Mouse (Mus musculus) heart, adult 2 months (tissue): ENCODE measurements at regions not wholly inside any gene's neighbourhood (a gene's known extent, or its start where the extent isn't known, plus 50 kb on each side); places are given as distances from the start of the nearest gene placed in this dataset.
A peak's percentile ranks its signal among the peaks of the same experiment; 100 is the strongest.

Experiments
- DNase-seq, 2 experiments: peaks; one replicate each; pipeline ENCODE4 v3.0.0; 2021
- H3K27ac ChIP-seq: fragments of 200-600 bp; 2 replicates; pipeline ENCODE4 v1.8.1; 2022
- H3K27me3 ChIP-seq: fragments of 200-500 bp; 2 replicates; pipeline ENCODE4 v1.6.1; 2012; ENCODE audit warnings: mild to moderate bottlenecking, low read length, inconsistent platforms, mixed read lengths; ENCODE audit not compliant: control insufficient read depth, insufficient read depth
- H3K36me3 ChIP-seq: fragments of 200-500 bp; 2 replicates; pipeline ENCODE4 v1.6.1; 2012; ENCODE audit warnings: low read length, inconsistent platforms; ENCODE audit not compliant: control insufficient read depth, insufficient read depth
- H3K4me1 ChIP-seq: fragments of 200-500 bp; 2 replicates; pipeline ENCODE4 v1.6.1; 2011; ENCODE audit warnings: low read length; ENCODE audit not compliant: control insufficient read depth, insufficient read depth
- H3K4me3 ChIP-seq: fragments of 200-600 bp; 2 replicates; pipeline ENCODE4 v1.8.1; 2022
- H3K79me2 ChIP-seq: fragments of 200-500 bp; replicated peaks from 2 replicates; pipeline ENCODE4 v1.6.1; 2012; ENCODE audit warnings: mild to moderate bottlenecking, inconsistent platforms, low read length, moderate library complexity, mixed read lengths; ENCODE audit not compliant: control insufficient read depth, insufficient read depth
- H3K9ac ChIP-seq: fragments of 200-500 bp; 2 replicates; pipeline ENCODE4 v1.6.1; 2012; ENCODE audit warnings: low read depth, mild to moderate bottlenecking, control low read depth, inconsistent platforms, low read length, mixed read lengths
- CTCF ChIP-seq: fragments of 200-600 bp; IDR thresholded peaks from 2 replicates; pipeline ENCODE4 v1.8.1; 2022; ENCODE audit warnings: antibody characterized with exemption, mild to moderate bottlenecking, moderate library complexity
- EP300 ChIP-seq: fragments of 200-500 bp; IDR thresholded peaks from 2 replicates; pipeline ENCODE4 v1.6.1; 2011; ENCODE audit warnings: low read depth, low read length, control low read depth; ENCODE audit not compliant: insufficient read depth
- POLR2A ChIP-seq: fragments of 200-500 bp; IDR thresholded peaks from 2 replicates; pipeline ENCODE4 v1.6.1; 2011; ENCODE audit warnings: mild to moderate bottlenecking, low read depth, low read length, control low read depth; ENCODE audit not compliant: insufficient read depth
- WGBS: fragments of 180-500 bp; shearing (Covaris S2); methylation state at CpG from one replicate; pipeline ENCODE4 v1.1.7; 2018; 5-methylcytosine and 5-hydroxymethylcytosine counted together
- intact Hi-C: fragments of 180-260 bp; cut with DNase I; formaldehyde crosslinking; loops from one replicate; pipeline ENCODE4 v1.15.1; 2025

- H3K36me3 ChIP-seq, result no peaks in the 10 kb centered on the region
- intact Hi-C loops, result loop anchor here (5.0 kb wide), 1 partner anchor 308 kb away; no protein-coding TSS in a partner anchor
- WGBS, result 65% methylated on average over 2 of the region's 2 CpGs
Observed at GRCm38 (mm10) chr3:148679121-148679520, 311.2 kb downstream of the Adgrl2 start.

GRCm38 (mm10) chr3:148676025-148676424 lies 314.3 kb downstream of the Adgrl2 start:
- no peaks in the 10 kb centered on the region for H3K27me3 ChIP-seq
- no peak overlapping the region for H3K9ac ChIP-seq
- no peaks in the 10 kb centered on the region for H3K36me3 ChIP-seq
- no peak overlapping the region for H3K27ac ChIP-seq
- intact Hi-C loops, result loop anchor here (5.0 kb wide), 1 partner anchor 311 kb away; no protein-coding TSS in a partner anchor
- 71% methylated on average over 2 of the region's 2 CpGs for WGBS
- no peak overlapping the region for H3K4me3 ChIP-seq
- H3K4me1 ChIP-seq, result no peaks in the 10 kb centered on the region
- H3K79me2 ChIP-seq, result no peaks in the 10 kb centered on the region
- DNase-seq, result no peak
- TF ChIP-seq CTCF (peak; percentile 46), POLR2A (no peak)

More at GRCm38 (mm10) chr3:148679121-148679520, 311.2 kb downstream of the Adgrl2 start:
- no peaks in the 10 kb centered on the region for H3K79me2 ChIP-seq
- no peak for DNase-seq
- H3K27ac ChIP-seq, result no peak overlapping the region
- TF ChIP-seq POLR2A (no peak), CTCF (no peak), EP300 (no peak)
- H3K27me3 ChIP-seq, result no peaks in the 10 kb centered on the region
- H3K9ac ChIP-seq, result no peak overlapping the region
- no peak overlapping the region for H3K4me3 ChIP-seq
- H3K4me1 ChIP-seq, result peaks cover 2% of the 10 kb centered on the region

GRCm38 (mm10) chr3:148662888-148663477 lies 327.4 kb downstream of the Adgrl2 start:
- Histone ChIP-seq H3K9ac (no peak overlapping the region), H3K36me3 (no peaks in the 10 kb centered on the region), H3K79me2 (no peaks in the 10 kb centered on the region), H3K27me3 (no peaks in the 10 kb centered on the region), H3K4me1 (no peaks in the 10 kb centered on the region), H3K27ac (no peak overlapping the region), H3K4me3 (no peak overlapping the region)
- intact Hi-C loops, result no loop called here
- no peak for DNase-seq
- WGBS, result 69% methylated on average over 6 of the region's 6 CpGs
- TF ChIP-seq POLR2A, result no peak
- TF ChIP-seq EP300, result no peak
- no peak for TF ChIP-seq CTCF

- Histone ChIP-seq H3K27ac (no peak overlapping the region), H3K27me3 (no peaks in the 10 kb centered on the region), H3K36me3 (no peaks in the 10 kb centered on the region), H3K4me3 (no peak overlapping the region), H3K9ac (no peak overlapping the region), H3K79me2 (no peaks in the 10 kb centered on the region), H3K4me1 (no peaks in the 10 kb centered on the region)
- no peak for TF ChIP-seq POLR2A
- no peak for TF ChIP-seq EP300
- TF ChIP-seq CTCF, result no peak
- WGBS, result 90% methylated on average over 5 of the region's 5 CpGs
- no peak for DNase-seq
- intact Hi-C loops, result no loop called here
Observed at GRCm38 (mm10) chr3:148659024-148659423, 331.3 kb downstream of the Adgrl2 start.

GRCm38 (mm10) chr3:148658368-148658767 lies 332.0 kb downstream of the Adgrl2 start:
- WGBS, result 57% methylated on average over 8 of the region's 8 CpGs
- H3K4me3 ChIP-seq, result no peak overlapping the region
- H3K9ac ChIP-seq, result no peak overlapping the region
- H3K4me1 ChIP-seq, result no peaks in the 10 kb centered on the region
- H3K27ac ChIP-seq, result no peak overlapping the region
- no peaks in the 10 kb centered on the region for H3K36me3 ChIP-seq
- no peak for DNase-seq
- intact Hi-C loops, result no loop called here
- no peaks in the 10 kb centered on the region for H3K27me3 ChIP-seq
- H3K79me2 ChIP-seq, result no peaks in the 10 kb centered on the region
- TF ChIP-seq CTCF (no peak), POLR2A (no peak), EP300 (no peak)

GRCm38 (mm10) chr3:148656187-148656586 lies 334.2 kb downstream of the Adgrl2 start:
- 75% methylated on average over 7 of the region's 7 CpGs for WGBS
- intact Hi-C loops, result no loop called here
- Histone ChIP-seq H3K27me3 (no peaks in the 10 kb centered on the region), H3K36me3 (no peaks in the 10 kb centered on the region), H3K4me1 (no peaks in the 10 kb centered on the region), H3K79me2 (no peaks in the 10 kb centered on the region), H3K9ac (no peak overlapping the region), H3K4me3 (no peak overlapping the region), H3K27ac (no peak overlapping the region)
- DNase-seq, result no peak
- TF ChIP-seq EP300 (no peak), CTCF (no peak), POLR2A (no peak)
